Mouse (Mus musculus) forebrain, embryonic 11.5 days (tissue): ENCODE measurements around the gene Ubn1. TPM values are rescaled to one million over a fixed set of nuclear protein-coding genes. Genes with fewer than 3 reads are reported as not detected.

Source experiments
- ATAC-seq: fragments of 200-750 bp; cut with Nextera tagmentation; replicated peaks from 2 replicates; pipeline ENCODE4 v1.8.0; 2017; ENCODE audit warnings: moderate TSS enrichment; ENCODE audit not compliant: low FRiP score
- DNase-seq: peaks from one replicate; pipeline ENCODE4 v3.0.0-alpha.2; 2017; ENCODE audit warnings: low spot score
- H3K27ac ChIP-seq: fragments of 300-500 bp; sonication (generic); 2 replicates; pipeline ENCODE4 v1.5.1; 2014; ENCODE audit warnings: low read depth, low read length
- H3K27me3 ChIP-seq: fragments of 300-500 bp; sonication (generic); 2 replicates; pipeline ENCODE4 v1.6.1; 2014; ENCODE audit warnings: mild to moderate bottlenecking, low read length, mixed read lengths; ENCODE audit not compliant: control insufficient read depth, insufficient read depth
- H3K36me3 ChIP-seq: fragments of 300-500 bp; sonication (generic); 2 replicates; pipeline ENCODE4 v1.6.1; 2014; ENCODE audit warnings: mild to moderate bottlenecking, low read length, moderate library complexity, mixed read lengths; ENCODE audit not compliant: control insufficient read depth, insufficient read depth
- H3K4me1 ChIP-seq: fragments of 300-500 bp; sonication (generic); replicated peaks from 2 replicates; pipeline ENCODE4 v1.6.1; 2014; ENCODE audit warnings: low read length, mixed read lengths; ENCODE audit not compliant: control insufficient read depth, insufficient read depth
- H3K4me2 ChIP-seq: fragments of 300-500 bp; sonication (generic); 2 replicates; pipeline ENCODE4 v1.6.1; 2014; ENCODE audit warnings: low read depth, mild to moderate bottlenecking, low read length, moderate library complexity, mixed read lengths; ENCODE audit not compliant: severe bottlenecking
- H3K4me3 ChIP-seq: fragments of 300-500 bp; sonication (generic); 2 replicates; pipeline ENCODE4 v1.5.1; 2014; ENCODE audit warnings: low read depth, low read length
- H3K9ac ChIP-seq: fragments of 300-500 bp; sonication (generic); 2 replicates; pipeline ENCODE4 v1.6.1; 2014; ENCODE audit warnings: low read length
- H3K9me3 ChIP-seq: fragments of 300-500 bp; sonication (generic); 2 replicates; pipeline ENCODE4 v1.6.1; 2016; ENCODE audit warnings: low read length, mixed read lengths; ENCODE audit not compliant: control insufficient read depth
- WGBS: fragments of 180-500 bp; shearing (Covaris S2); extraction: QIAGEN DNeasy Blood & Tissue Kit; methylation state at CpG from one replicate; pipeline ENCODE4 v1.1.7; 2014; 5-methylcytosine and 5-hydroxymethylcytosine counted together
- polyA plus RNA-seq: library from polyadenylated mRNA; unstranded; fragments of >200 nt; fragmentation: Nextera tagmentation; extraction: Ambion mirVana; gene quantifications from 2 replicates; pipeline ENCODE4 v1.2.1, GENCODE M21; 2014

Gene Ubn1
- polyA plus RNA-seq, 1 experiment from 2014 or later, result 25.4 TPM

DNA sequence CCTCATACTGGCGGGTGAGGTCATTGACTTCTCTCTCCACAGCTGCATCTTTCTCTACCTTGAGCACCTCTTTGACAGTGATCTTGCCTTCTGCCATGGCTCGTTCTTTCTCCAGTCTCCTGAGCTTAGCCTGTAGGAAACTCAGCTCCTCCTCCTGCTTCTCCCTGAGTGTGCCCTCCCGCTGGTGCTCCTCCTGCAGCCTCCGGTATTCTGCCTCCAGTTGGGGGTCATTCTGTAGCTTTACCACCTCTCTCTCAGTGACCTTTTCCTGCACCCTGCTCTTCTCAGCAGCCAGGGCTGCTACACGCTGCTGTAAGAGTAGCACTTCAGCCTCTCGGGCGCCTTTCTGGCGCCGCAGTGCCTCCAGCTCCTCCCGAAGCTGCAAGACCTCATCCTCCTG lies 39.2 kb downstream of the Ubn1 start:
- H3K9me3 ChIP-seq, result no peaks in the 10 kb centered on the region
- peaks cover 1% of the 10 kb centered on the region; the same call in 1 of the 2 replicates for H3K36me3 ChIP-seq
- H3K4me1 ChIP-seq, result no peaks in the 10 kb centered on the region
- no peak overlapping the region for H3K27ac ChIP-seq
- H3K4me3 ChIP-seq, result no peak overlapping the region
- DNase-seq (no peak), ATAC-seq (no peak)
- H3K9ac ChIP-seq, result no peak overlapping the region
- no peaks in the 10 kb centered on the region for H3K27me3 ChIP-seq
- H3K4me2 ChIP-seq, result no peak overlapping the region
- WGBS, result 77% methylated on average over 10 of the region's 10 CpGs

DNA sequence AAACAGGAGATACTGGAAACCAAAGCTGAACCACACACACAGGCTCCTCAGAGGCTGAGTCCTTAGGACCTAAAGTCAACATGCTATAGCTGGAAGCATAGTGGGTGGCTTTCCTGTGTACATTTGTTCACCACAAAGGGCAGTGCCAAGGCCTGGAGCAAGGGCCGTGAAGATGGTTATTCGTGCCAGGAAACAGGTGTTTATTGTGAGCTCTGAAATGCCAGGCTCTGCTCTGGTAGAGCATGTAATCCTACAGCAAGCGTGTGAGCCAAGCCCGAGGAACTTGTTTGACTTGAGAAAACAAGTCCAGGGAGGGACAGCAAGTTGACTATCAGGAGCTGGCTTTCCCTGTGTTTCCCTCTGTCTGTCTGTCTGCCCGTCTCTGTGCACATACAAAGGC lies 43.4 kb downstream of the Ubn1 start:
- 90% methylated on average over 5 of the region's 5 CpGs for WGBS
- H3K4me2 ChIP-seq, result no peak overlapping the region
- H3K4me1 ChIP-seq, result no peaks in the 10 kb centered on the region
- no peak for DNase-seq
- no peak for ATAC-seq
- no peaks in the 10 kb centered on the region for H3K36me3 ChIP-seq
- no peak overlapping the region for H3K9ac ChIP-seq
- no peak overlapping the region for H3K4me3 ChIP-seq
- no peaks in the 10 kb centered on the region for H3K9me3 ChIP-seq
- H3K27ac ChIP-seq, result no peak overlapping the region
- H3K27me3 ChIP-seq, result no peaks in the 10 kb centered on the region

DNA sequence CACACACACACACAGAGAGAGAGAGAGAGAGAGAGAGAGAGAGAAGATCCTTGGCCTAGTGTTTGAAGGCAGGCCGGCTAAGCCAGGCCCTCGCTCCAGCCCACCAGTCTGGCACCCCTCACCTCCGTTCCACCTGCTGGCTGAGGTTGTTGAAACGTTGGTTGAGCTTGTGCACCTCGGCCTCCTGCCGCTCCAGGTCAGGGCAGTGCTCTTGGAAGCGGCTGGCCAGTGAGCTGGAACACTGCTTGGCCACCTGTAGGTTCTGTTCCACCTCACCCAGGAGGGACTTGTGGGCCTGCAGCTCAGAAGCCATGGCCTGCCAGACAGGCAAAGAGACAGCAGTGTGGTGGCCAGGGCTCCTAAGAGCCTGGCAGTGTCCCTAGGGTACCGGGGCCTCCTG lies 46.6 kb downstream of the Ubn1 start:
- DNase-seq, result no peak
- Histone ChIP-seq H3K4me2 (no peak overlapping the region), H3K4me3 (no peak overlapping the region), H3K9me3 (no peaks in the 10 kb centered on the region), H3K27me3 (no peaks in the 10 kb centered on the region), H3K4me1 (no peaks in the 10 kb centered on the region), H3K9ac (no peak overlapping the region), H3K36me3 (no peaks in the 10 kb centered on the region), H3K27ac (no peak overlapping the region)
- 79% methylated on average over 8 of the region's 8 CpGs for WGBS
- no peak for ATAC-seq

DNA sequence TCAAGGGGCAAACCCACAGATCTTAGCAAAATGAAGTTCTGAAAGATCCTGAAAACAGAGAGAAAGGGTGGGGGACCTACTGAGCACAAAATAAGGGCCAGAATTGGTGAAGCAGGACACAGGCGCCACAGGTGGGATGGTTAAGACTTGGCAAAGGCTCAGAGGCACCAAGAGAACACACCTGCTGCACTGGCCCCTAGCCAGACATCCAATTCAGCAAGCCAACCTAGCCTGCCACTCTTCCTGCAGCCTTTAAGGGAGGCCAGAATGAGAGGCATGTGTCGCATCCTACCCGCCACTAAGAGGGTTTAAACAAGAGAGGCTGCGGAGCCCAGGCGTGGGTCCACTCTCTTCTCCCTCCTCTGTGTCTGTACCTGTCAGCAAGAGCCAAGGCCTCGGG lies 51.1 kb downstream of the Ubn1 start:
- H3K36me3 ChIP-seq, result no peaks in the 10 kb centered on the region
- H3K9ac ChIP-seq, result no peak overlapping the region
- DNase-seq (no peak), ATAC-seq (no peak)
- H3K9me3 ChIP-seq, result no peaks in the 10 kb centered on the region
- 84% methylated on average over 6 of the region's 6 CpGs for WGBS
- no peak overlapping the region for H3K4me3 ChIP-seq
- H3K4me1 ChIP-seq, result no peaks in the 10 kb centered on the region
- no peak overlapping the region for H3K4me2 ChIP-seq
- no peaks in the 10 kb centered on the region for H3K27me3 ChIP-seq
- H3K27ac ChIP-seq, result no peak overlapping the region

DNA sequence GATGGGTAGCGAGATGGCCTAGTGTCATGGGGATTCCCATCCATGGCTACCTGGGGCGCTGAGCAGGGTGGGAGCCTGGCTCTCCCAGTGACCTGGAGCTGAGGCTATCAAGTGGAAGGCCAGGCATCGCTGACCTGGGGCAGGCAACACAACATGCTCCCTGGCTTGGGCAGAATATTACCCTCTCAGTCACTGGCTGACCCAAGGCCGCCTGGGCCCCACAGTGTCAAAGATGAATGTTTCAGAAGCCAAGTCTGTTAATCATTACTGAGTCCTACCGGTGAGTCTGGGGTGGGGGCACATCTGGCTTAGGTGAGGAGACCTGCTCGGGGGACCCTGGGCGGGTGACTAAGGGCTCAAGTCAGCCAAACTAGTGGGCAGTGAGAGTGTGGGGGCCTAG lies 60.0 kb downstream of the Ubn1 start:
- no peaks in the 10 kb centered on the region for H3K9me3 ChIP-seq
- H3K4me2 ChIP-seq, result no peak overlapping the region
- no peaks in the 10 kb centered on the region for H3K36me3 ChIP-seq
- no peak overlapping the region for H3K9ac ChIP-seq
- H3K4me1 ChIP-seq, result no peaks in the 10 kb centered on the region
- H3K27ac ChIP-seq, result no peak overlapping the region
- 76% methylated on average over 7 of the region's 7 CpGs for WGBS
- no peak for DNase-seq
- no peak overlapping the region for H3K4me3 ChIP-seq
- H3K27me3 ChIP-seq, result no peaks in the 10 kb centered on the region
- ATAC-seq, result no peak

DNA sequence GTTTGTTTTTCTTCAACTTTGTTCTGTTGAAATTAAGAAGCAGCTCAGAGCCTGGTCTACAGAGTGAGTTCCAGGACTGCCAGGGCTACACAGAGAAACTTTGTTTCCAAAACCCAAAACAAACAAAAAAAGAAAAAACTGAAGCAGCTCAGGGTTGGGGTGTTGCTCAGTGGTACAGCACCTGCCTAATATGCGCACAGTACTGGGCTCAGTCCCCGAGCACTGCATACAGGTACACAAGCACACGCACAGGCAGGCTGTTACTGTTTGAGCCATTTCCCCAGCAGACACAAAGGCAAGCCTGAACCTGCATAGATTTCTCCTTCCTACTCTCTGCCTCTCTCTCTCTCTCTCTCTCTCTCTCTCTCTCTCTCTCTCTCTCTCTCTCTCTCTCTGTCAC lies 61.2 kb downstream of the Ubn1 start:
- 93% methylated on average over 3 of the region's 3 CpGs for WGBS
- Histone ChIP-seq H3K27me3 (no peaks in the 10 kb centered on the region), H3K9ac (no peak overlapping the region)

DNA sequence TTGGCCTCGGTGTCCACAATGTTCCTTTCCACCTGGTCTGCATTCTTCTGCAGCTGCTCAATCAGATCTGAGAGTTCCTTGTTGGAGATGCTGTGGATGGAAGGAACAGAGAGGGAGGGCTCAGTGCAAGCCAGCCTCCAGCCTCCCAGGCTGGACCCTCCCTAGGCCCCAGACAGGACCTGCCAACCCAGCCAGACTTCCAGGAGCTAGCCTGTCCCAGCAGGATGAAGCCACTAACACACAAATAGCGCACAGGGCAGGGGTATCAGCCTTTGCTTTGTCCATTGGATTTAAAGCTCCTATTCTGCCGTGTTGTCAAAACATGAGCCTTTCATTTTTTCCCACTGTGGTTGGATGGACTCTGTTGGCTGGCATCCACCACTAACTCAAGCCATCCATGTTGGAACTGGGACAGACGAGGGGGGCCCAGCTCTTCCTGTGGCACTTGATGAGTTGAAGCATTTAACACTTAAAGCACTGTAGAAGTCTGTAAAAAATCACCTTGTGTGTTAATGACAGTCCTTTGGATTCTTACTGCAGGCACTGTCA lies 63.2 kb downstream of the Ubn1 start:
- Histone ChIP-seq H3K36me3 (no peaks in the 10 kb centered on the region), H3K9me3 (no peaks in the 10 kb centered on the region), H3K27me3 (no peaks in the 10 kb centered on the region), H3K4me1 (no peaks in the 10 kb centered on the region), H3K9ac (no peak overlapping the region), H3K4me3 (no peak overlapping the region), H3K4me2 (no peak overlapping the region), H3K27ac (no peak overlapping the region)
- WGBS, result 79% methylated on average over 4 of the region's 4 CpGs
- ATAC-seq (no peak), DNase-seq (no peak)

More for the DNA sequence above, 61.2 kb downstream of the Ubn1 start:
- H3K4me2 ChIP-seq, result no peak overlapping the region
- H3K4me3 ChIP-seq, result no peak overlapping the region
- H3K9me3 ChIP-seq, result no peaks in the 10 kb centered on the region
- no peaks in the 10 kb centered on the region for H3K4me1 ChIP-seq
- H3K36me3 ChIP-seq, result no peaks in the 10 kb centered on the region
- no peak for DNase-seq
- ATAC-seq, result no peak
- H3K27ac ChIP-seq, result no peak overlapping the region

DNA sequence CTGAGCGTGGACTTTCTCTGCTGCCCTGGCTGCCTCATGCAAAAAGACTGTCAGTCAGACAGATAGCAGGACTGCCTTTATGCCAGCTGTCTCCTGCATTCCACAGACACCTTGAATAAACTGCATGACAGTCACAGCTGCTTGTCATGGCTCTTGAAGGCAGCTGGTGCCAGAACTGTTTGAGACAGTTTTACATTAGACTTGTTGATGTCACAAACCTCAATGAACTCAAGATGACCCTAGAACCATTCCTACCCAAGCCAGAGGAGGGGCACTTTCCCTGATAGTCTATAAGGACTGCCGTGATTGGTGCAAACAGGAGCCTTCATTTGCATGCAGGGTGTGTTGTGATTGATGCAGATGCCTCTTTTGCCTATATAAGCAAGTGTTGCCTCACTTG lies 63.7 kb downstream of the Ubn1 start:
- H3K9me3 ChIP-seq, result no peaks in the 10 kb centered on the region
- H3K4me2 ChIP-seq, result no peak overlapping the region
- no peaks in the 10 kb centered on the region for H3K36me3 ChIP-seq
- no peak for ATAC-seq
- DNase-seq, result no peak
- H3K4me1 ChIP-seq, result no peaks in the 10 kb centered on the region
- no peaks in the 10 kb centered on the region for H3K27me3 ChIP-seq
- 76% methylated on average over 2 of the region's 2 CpGs for WGBS
- no peak overlapping the region for H3K4me3 ChIP-seq
- H3K9ac ChIP-seq, result no peak overlapping the region
- no peak overlapping the region for H3K27ac ChIP-seq

DNA sequence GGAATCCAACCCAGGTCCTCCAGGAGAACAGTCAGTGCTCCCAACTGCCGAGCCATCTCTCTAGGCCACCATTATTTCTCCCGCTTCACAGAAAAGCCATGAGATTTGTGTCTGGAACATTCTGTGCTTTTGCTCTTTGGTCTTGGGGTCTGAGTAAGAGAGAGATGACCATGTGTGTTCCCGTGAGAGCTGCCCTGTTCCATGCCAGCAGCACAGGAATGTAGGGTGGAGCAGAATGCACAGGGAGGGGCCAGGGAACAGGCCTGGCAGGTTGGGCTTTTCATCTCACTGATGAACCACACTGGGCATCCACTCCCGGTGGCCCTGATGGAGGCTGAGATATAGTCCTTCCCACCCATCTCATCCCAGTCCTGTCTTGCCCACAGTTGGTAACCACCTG lies 69.5 kb downstream of the Ubn1 start:
- no peak for ATAC-seq
- WGBS, result 82% methylated on average over 4 of the region's 4 CpGs

More for the DNA sequence above, 69.5 kb downstream of the Ubn1 start:
- Histone ChIP-seq H3K36me3 (no peaks in the 10 kb centered on the region), H3K27me3 (no peaks in the 10 kb centered on the region), H3K4me1 (no peaks in the 10 kb centered on the region), H3K9ac (no peak overlapping the region), H3K4me3 (no peak overlapping the region), H3K9me3 (no peaks in the 10 kb centered on the region), H3K27ac (no peak overlapping the region), H3K4me2 (no peak overlapping the region)
- no peak for DNase-seq
